Comparison of ENCODE assay signal across 11 mouse cellular contexts in genomic region chr11:96315344-96315681, GRCm38 (mm10). TPM values are rescaled to one million over a fixed set of nuclear protein-coding genes. Genes with fewer than 3 reads are reported as not detected.
DNase-seq lines count a peak whose midpoint lies in the region; ATAC-seq and TF ChIP-seq lines count a peak whose summit lies in the region.
"Had no signal": no experiment of that assay in that cellular context is flagged by ENCODE, and none has a peak within 500 bp of the region (broad histone marks: within the 10 kb centered on the region; RNA-seq: fewer than 3 reads in every experiment).

No protein-coding gene starts in this region.

- TF ChIP-seq POLR2A in liver, adult 2 months (IDR thresholded peaks at IDR 0.05; ENCODE audit: extremely low read depth, insufficient read depth, low read length) = no peak
- TF ChIP-seq POLR2A in cerebellum, adult 2 months (IDR thresholded peaks at IDR 0.05; ENCODE audit: borderline replicate concordance, insufficient read depth, low read length) = no peak

- no peaks in the 10 kb centered on the region for H3K9me3 ChIP-seq in embryonic facial prominence, embryonic 14.5 days (ENCODE audit: control insufficient read depth, low read length)
- no peaks in the 10 kb centered on the region for H3K9me3 ChIP-seq in embryonic facial prominence, embryonic 10.5 days
- no peaks in the 10 kb centered on the region for H3K9me3 ChIP-seq in intestine, postnatal 0 days (ENCODE audit: control insufficient read depth)
- no peaks in the 10 kb centered on the region for H3K9me3 ChIP-seq in neural tube, embryonic 13.5 days
- H3K9me3 ChIP-seq: midbrain, embryonic 12.5 days had no signal

- no peak for TF ChIP-seq CTCF in liver, adult 2 months (IDR thresholded peaks at IDR 0.05; ENCODE audit: low read depth, low read length)
- no peak for TF ChIP-seq CTCF in intestine, postnatal 0 days (IDR thresholded peaks at IDR 0.05; ENCODE audit: low read depth)
- no peak for TF ChIP-seq CTCF in cerebellum, adult 2 months (IDR thresholded peaks at IDR 0.05; ENCODE audit: borderline replicate concordance, insufficient read depth, low read depth, low read length)

- no peak for DNase-seq in embryonic facial prominence, embryonic 14.5 days (ENCODE audit: low spot score)
- DNase-seq in embryonic facial prominence, embryonic 10.5 days (ENCODE audit: low spot score) = no peak
- DNase-seq in liver, adult 2 months (ENCODE audit: extremely low read depth, low read depth, low spot score) = no peak
- no peak for DNase-seq in liver
- no peak for DNase-seq in Muller cell, postnatal 12 days (ENCODE audit: inconsistent ontology term)
- no peak for DNase-seq in cerebellum, adult 2 months
- DNase-seq: thymus, adult 18-20 months had no signal

- no peak overlapping the region; the same call in 1 of the 2 replicates for H3K4me3 ChIP-seq in embryonic facial prominence, embryonic 14.5 days (ENCODE audit: low read depth, low read length)
- no peak overlapping the region for H3K4me3 ChIP-seq in embryonic facial prominence, embryonic 10.5 days
- peak overlapping the region; percentile 58 for H3K4me3 ChIP-seq in liver, adult 2 months (ENCODE audit: insufficient read depth, low read depth, low read length)
- peak overlapping the region; percentile 45 for H3K4me3 ChIP-seq in intestine, postnatal 0 days (ENCODE audit: low read depth, low read length)
- peak overlapping the region; percentile 99 for H3K4me3 ChIP-seq in neural tube, embryonic 13.5 days
- H3K4me3 ChIP-seq in cerebellum, adult 2 months (replicated peaks; ENCODE audit: insufficient read depth, low read depth, low read length) = no peak overlapping the region
- H3K4me3 ChIP-seq: midbrain, embryonic 12.5 days had no signal

- H3K27me3 ChIP-seq in embryonic facial prominence, embryonic 14.5 days (replicated peaks; ENCODE audit: control insufficient read depth, insufficient read depth, low read length) = peaks cover 100% of the 10 kb centered on the region
- peaks cover 100% of the 10 kb centered on the region for H3K27me3 ChIP-seq in embryonic facial prominence, embryonic 10.5 days (replicated peaks; ENCODE audit: low read depth, poor library complexity, severe bottlenecking)
- H3K27me3 ChIP-seq in liver, adult 2 months (ENCODE audit: control insufficient read depth, insufficient read depth, low read length) = peaks cover 14% of the 10 kb centered on the region
- H3K27me3 ChIP-seq in intestine, postnatal 0 days (replicated peaks; ENCODE audit: control insufficient read depth, insufficient read depth, low read length) = peaks cover 55% of the 10 kb centered on the region; the same call in 1 of the 2 replicates
- H3K27me3 ChIP-seq in neural tube, embryonic 13.5 days = no peaks in the 10 kb centered on the region
- peaks cover 13% of the 10 kb centered on the region; the same call in 1 of the 2 replicates for H3K27me3 ChIP-seq in cerebellum, adult 2 months (ENCODE audit: control insufficient read depth, insufficient read depth, low read length)

- H3K27ac ChIP-seq in embryonic facial prominence, embryonic 14.5 days (replicated peaks; ENCODE audit: low read depth, low read length) = no peak overlapping the region; the same call in 1 of the 2 replicates
- H3K27ac ChIP-seq in embryonic facial prominence, embryonic 10.5 days (replicated peaks) = no peak overlapping the region
- peak overlapping the region; percentile 62 for H3K27ac ChIP-seq in liver, adult 2 months (replicated peaks; ENCODE audit: insufficient read depth, low read depth, low read length)
- H3K27ac ChIP-seq in intestine, postnatal 0 days (ENCODE audit: low read depth, low read length) = peak overlapping the region; percentile 77
- H3K27ac ChIP-seq in neural tube, embryonic 13.5 days (replicated peaks) = peak overlapping the region; percentile 100
- H3K27ac ChIP-seq in cerebellum, adult 2 months (ENCODE audit: insufficient read depth, low read length) = no peak overlapping the region
- H3K27ac ChIP-seq: midbrain, embryonic 12.5 days had no signal

- peaks cover 3% of the 10 kb centered on the region; the same call in 1 of the 2 replicates for H3K79me2 ChIP-seq in liver, adult 2 months (ENCODE audit: control insufficient read depth, insufficient read depth, low read length)

- ATAC-seq in embryonic facial prominence, embryonic 14.5 days (ENCODE audit: low read depth) = no peak
- no peak for ATAC-seq in intestine, postnatal 0 days
- no peak for ATAC-seq in neural tube, embryonic 13.5 days (ENCODE audit: low read depth)

- no peaks in the 10 kb centered on the region for H3K4me1 ChIP-seq in embryonic facial prominence, embryonic 14.5 days (ENCODE audit: control insufficient read depth, insufficient read depth, low read length)
- peaks cover 18% of the 10 kb centered on the region for H3K4me1 ChIP-seq in embryonic facial prominence, embryonic 10.5 days
- 0 out of 2 replicates have a peak, but pooled peaks cover 5% of the 10 kb centered on the region for H3K4me1 ChIP-seq in liver, adult 2 months (ENCODE audit: control insufficient read depth, insufficient read depth, low read length)
- no peaks in the 10 kb centered on the region for H3K4me1 ChIP-seq in intestine, postnatal 0 days (replicated peaks; ENCODE audit: control insufficient read depth, insufficient read depth, low read length)
- peaks cover 89% of the 10 kb centered on the region for H3K4me1 ChIP-seq in neural tube, embryonic 13.5 days (replicated peaks)
- no peaks in the 10 kb centered on the region for H3K4me1 ChIP-seq in cerebellum, adult 2 months (ENCODE audit: control insufficient read depth, insufficient read depth, low read length)

- H3K9ac ChIP-seq in embryonic facial prominence, embryonic 14.5 days (ENCODE audit: low read depth, low read length) = no peak overlapping the region
- H3K9ac ChIP-seq in liver, adult 2 months (ENCODE audit: low read depth, low read length) = peak overlapping the region; percentile 60
- peak overlapping the region; percentile 60; the same call in 1 of the 2 replicates for H3K9ac ChIP-seq in intestine, postnatal 0 days (ENCODE audit: low read depth, low read length)
- H3K9ac ChIP-seq in neural tube, embryonic 13.5 days = peak overlapping the region; percentile 100
- H3K9ac ChIP-seq: midbrain, embryonic 12.5 days had no signal

- 5% methylated on average over 5 of the region's 5 CpGs for WGBS in embryonic facial prominence, embryonic 14.5 days
- WGBS in embryonic facial prominence, embryonic 10.5 days = 4% methylated on average over 5 of the region's 5 CpGs
- 9% methylated on average over 5 of the region's 5 CpGs for WGBS in liver, adult 2 months
- 34% methylated on average over 5 of the region's 5 CpGs for WGBS in intestine, postnatal 0 days
- WGBS in neural tube, embryonic 13.5 days = 2% methylated on average over 5 of the region's 5 CpGs
- WGBS in cerebellum, adult 2 months = 4% methylated on average over 5 of the region's 5 CpGs

- no peaks in the 10 kb centered on the region for H3K36me3 ChIP-seq in embryonic facial prominence, embryonic 14.5 days (ENCODE audit: control insufficient read depth, insufficient read depth, low read length)
- H3K36me3 ChIP-seq in embryonic facial prominence, embryonic 10.5 days (replicated peaks) = no peaks in the 10 kb centered on the region
- no peaks in the 10 kb centered on the region for H3K36me3 ChIP-seq in liver, adult 2 months (ENCODE audit: control insufficient read depth, insufficient read depth, low read length)
- no peaks in the 10 kb centered on the region for H3K36me3 ChIP-seq in intestine, postnatal 0 days (ENCODE audit: control insufficient read depth, insufficient read depth)
- no peaks in the 10 kb centered on the region for H3K36me3 ChIP-seq in neural tube, embryonic 13.5 days
- H3K36me3 ChIP-seq: midbrain, embryonic 12.5 days had no signal

- H3K4me2 ChIP-seq in embryonic facial prominence, embryonic 14.5 days (ENCODE audit: low read depth, low read length) = peak overlapping the region; percentile 26; the same call in 1 of the 2 replicates
- peak overlapping the region; percentile 83 for H3K4me2 ChIP-seq in intestine, postnatal 0 days (replicated peaks; ENCODE audit: low read depth)
- H3K4me2 ChIP-seq in neural tube, embryonic 13.5 days = peak overlapping the region; percentile 96
- H3K4me2 ChIP-seq: midbrain, embryonic 12.5 days had no signal

RNA-seq across cellular contexts. Expression of gene Hoxb4, which starts 2.8 kb away (rescaled TPM):
- polyA plus RNA-seq in embryonic facial prominence, embryonic 14.5 days (2014; fragmentation: Nextera tagmentation; extraction: Ambion mirVana) = 0.62 and 0.70 TPM in 2 replicates
- polyA plus RNA-seq in embryonic facial prominence, embryonic 10.5 days (2016; fragmentation: Nextera tagmentation; extraction: Ambion mirVana) = 0.09 and 0.23 TPM in 2 replicates
- 0.37 and 0.67 TPM in 2 replicates for total RNA-seq in liver, adult 2 months (2014; rRNA removed)
- polyA plus RNA-seq in liver, adult 2 months (2012; rRNA removed) = 0.55 and 0.91 TPM in 2 replicates
- 1.1 and 1.5 TPM in 2 replicates for polyA plus RNA-seq in intestine, postnatal 0 days (2015; fragmentation: Nextera tagmentation; extraction: Ambion mirVana)
- polyA plus RNA-seq in neural tube, embryonic 13.5 days (2015; fragmentation: Nextera tagmentation; extraction: Ambion mirVana) = 7.5 and 8.7 TPM in 2 replicates
- 1.5 TPM in 2 replicates for polyA plus RNA-seq in cerebellum, adult 2 months (2012; rRNA removed)
- polyA plus RNA-seq: midbrain, embryonic 12.5 days had no signal

RNA-seq across cellular contexts. Expression of gene Hoxb3, which starts 7.8 kb away (rescaled TPM):
- polyA plus RNA-seq in embryonic facial prominence, embryonic 14.5 days (2014; fragmentation: Nextera tagmentation; extraction: Ambion mirVana) = 0.81 and 1.1 TPM in 2 replicates
- 0.69 and 3.4 TPM in 2 replicates for polyA plus RNA-seq in embryonic facial prominence, embryonic 10.5 days (2016; fragmentation: Nextera tagmentation; extraction: Ambion mirVana)
- 0.18 and 0.47 TPM in 2 replicates for total RNA-seq in liver, adult 2 months (2014; rRNA removed)
- polyA plus RNA-seq in liver, adult 2 months (2012; rRNA removed) = 0.47 and 0.48 TPM in 2 replicates
- 1.1 and 1.3 TPM in 2 replicates for polyA plus RNA-seq in intestine, postnatal 0 days (2015; fragmentation: Nextera tagmentation; extraction: Ambion mirVana)
- polyA plus RNA-seq in neural tube, embryonic 13.5 days (2015; fragmentation: Nextera tagmentation; extraction: Ambion mirVana) = 12.8 and 14.7 TPM in 2 replicates
- 5.4 and 5.5 TPM in 2 replicates for polyA plus RNA-seq in cerebellum, adult 2 months (2012; rRNA removed)
- total RNA-seq: layer of hippocampus, adult 8-10 months had no signal
- polyA plus RNA-seq: midbrain, embryonic 12.5 days had no signal

RNA-seq across cellular contexts. Expression of gene Hoxb5, which starts 12.2 kb away (rescaled TPM):
- polyA plus RNA-seq in embryonic facial prominence, embryonic 14.5 days (2014; fragmentation: Nextera tagmentation; extraction: Ambion mirVana) = 1.8 and 2.4 TPM in 2 replicates
- polyA plus RNA-seq in embryonic facial prominence, embryonic 10.5 days (2016; fragmentation: Nextera tagmentation; extraction: Ambion mirVana) = 0.07 and 0.28 TPM in 2 replicates
- 0.09 and 0.20 TPM in 2 replicates for total RNA-seq in liver, adult 2 months (2014; rRNA removed)
- polyA plus RNA-seq in liver, adult 2 months (2012; rRNA removed) = 0.35 and 0.40 TPM in 2 replicates
- 14.7 and 15.8 TPM in 2 replicates for polyA plus RNA-seq in intestine, postnatal 0 days (2015; fragmentation: Nextera tagmentation; extraction: Ambion mirVana)
- polyA plus RNA-seq in neural tube, embryonic 13.5 days (2015; fragmentation: Nextera tagmentation; extraction: Ambion mirVana) = 67.1 and 88.3 TPM in 2 replicates
- polyA plus RNA-seq in cerebellum, adult 2 months (2012; rRNA removed) = 6.8 and 9.3 TPM in 2 replicates
- total RNA-seq: layer of hippocampus, adult 8-10 months had no signal
- polyA plus RNA-seq: midbrain, embryonic 12.5 days had no signal

RNA-seq across cellular contexts. Expression of gene Hoxb6, which starts 23.0 kb away (rescaled TPM):
- polyA plus RNA-seq in embryonic facial prominence, embryonic 14.5 days (2014; fragmentation: Nextera tagmentation; extraction: Ambion mirVana) = 0.22 and 0.97 TPM in 2 replicates
- polyA plus RNA-seq in embryonic facial prominence, embryonic 10.5 days (2016; fragmentation: Nextera tagmentation; extraction: Ambion mirVana) = 0.15 TPM in 1 of 2 replicates, not detected in the other
- total RNA-seq in liver, adult 2 months (2014; rRNA removed) = 0.07 TPM in 1 of 2 replicates, not detected in the other
- polyA plus RNA-seq in liver, adult 2 months (2012; rRNA removed) = 0.15 and 0.30 TPM in 2 replicates
- polyA plus RNA-seq in intestine, postnatal 0 days (2015; fragmentation: Nextera tagmentation; extraction: Ambion mirVana) = 5.7 and 6.4 TPM in 2 replicates
- 171 and 174 TPM in 2 replicates for polyA plus RNA-seq in neural tube, embryonic 13.5 days (2015; fragmentation: Nextera tagmentation; extraction: Ambion mirVana)
- polyA plus RNA-seq in cerebellum, adult 2 months (2012; rRNA removed) = 1.5 and 3.2 TPM in 2 replicates
- total RNA-seq: layer of hippocampus, adult 8-10 months had no signal
- polyA plus RNA-seq: midbrain, embryonic 12.5 days had no signal

RNA-seq across cellular contexts. Expression of gene Hoxb7, which starts 28.9 kb away (rescaled TPM):
- polyA plus RNA-seq in embryonic facial prominence, embryonic 14.5 days (2014; fragmentation: Nextera tagmentation; extraction: Ambion mirVana) = 0.39 and 0.42 TPM in 2 replicates
- not detected in 2 replicates for polyA plus RNA-seq in embryonic facial prominence, embryonic 10.5 days (2016; fragmentation: Nextera tagmentation; extraction: Ambion mirVana)
- total RNA-seq in liver, adult 2 months (2014; rRNA removed) = 0.09 and 0.54 TPM in 2 replicates
- polyA plus RNA-seq in liver, adult 2 months (2012; rRNA removed) = 0.06 and 0.17 TPM in 2 replicates
- polyA plus RNA-seq in intestine, postnatal 0 days (2015; fragmentation: Nextera tagmentation; extraction: Ambion mirVana) = 7.6 and 8.5 TPM in 2 replicates
- 124 and 125 TPM in 2 replicates for polyA plus RNA-seq in neural tube, embryonic 13.5 days (2015; fragmentation: Nextera tagmentation; extraction: Ambion mirVana)
- 0.11 TPM in 1 of 2 replicates, not detected in the other for polyA plus RNA-seq in cerebellum, adult 2 months (2012; rRNA removed)
- total RNA-seq: layer of hippocampus, adult 8-10 months had no signal
- polyA plus RNA-seq: midbrain, embryonic 12.5 days had no signal

Comparison
In these comparisons a context has a peak if more than half of its experiments do, and no peak if none do; other contexts are left out.
1. H3K27ac ChIP-seq: peak in liver, adult 2 months (single experiment), intestine, postnatal 0 days (single experiment) and neural tube, embryonic 13.5 days (single experiment); none in embryonic facial prominence, embryonic 14.5 days (single experiment), embryonic facial prominence, embryonic 10.5 days (single experiment) and cerebellum, adult 2 months (single experiment).
2. H3K4me2 ChIP-seq: peak in every context shown above with its lines; median percentile 96 in neural tube, embryonic 13.5 days; 83 in intestine, postnatal 0 days; 26 in embryonic facial prominence, embryonic 14.5 days.
3. H3K4me3 ChIP-seq: peak in liver, adult 2 months (single experiment), intestine, postnatal 0 days (single experiment) and neural tube, embryonic 13.5 days (single experiment); none in embryonic facial prominence, embryonic 14.5 days (single experiment), embryonic facial prominence, embryonic 10.5 days (single experiment) and cerebellum, adult 2 months (single experiment).